Mouse (Mus musculus) hindbrain, embryonic 16.5 days (tissue): Measurements from ENCODE around the gene Hspa14. TPM values are rescaled to one million over a fixed set of nuclear protein-coding genes. Genes with fewer than 3 reads are reported as not detected.
A peak's percentile ranks its signal among the peaks of the same experiment; 100 is the strongest.

ENCODE experiments used
- ATAC-seq: fragments of 200-750 bp; cut with Nextera tagmentation; 2 replicates; pipeline ENCODE4 v1.8.0; 2017; ENCODE audit warnings: moderate TSS enrichment, moderate library complexity
- H3K27ac ChIP-seq: fragments of 300-500 bp; sonication (generic); 2 replicates; pipeline ENCODE4 v1.5.1; 2014; ENCODE audit warnings: low read depth, mild to moderate bottlenecking, control low read depth, low read length, moderate library complexity
- H3K27me3 ChIP-seq: fragments of 300-500 bp; sonication (generic); replicated peaks from 2 replicates; pipeline ENCODE4 v1.6.1; 2014; ENCODE audit warnings: low read length; ENCODE audit not compliant: control insufficient read depth, insufficient read depth
- H3K36me3 ChIP-seq: fragments of 300-500 bp; sonication (generic); 2 replicates; pipeline ENCODE4 v1.6.1; 2014; ENCODE audit warnings: mild to moderate bottlenecking, low read length, moderate library complexity, mixed read lengths; ENCODE audit not compliant: control insufficient read depth, insufficient read depth
- H3K4me1 ChIP-seq: fragments of 300-500 bp; sonication (generic); 2 replicates; pipeline ENCODE4 v1.6.1; 2014; ENCODE audit warnings: low read depth, low read length; ENCODE audit not compliant: control insufficient read depth, insufficient read depth
- H3K4me2 ChIP-seq: fragments of 300-500 bp; sonication (generic); 2 replicates; pipeline ENCODE4 v1.6.1; 2014; ENCODE audit warnings: mild to moderate bottlenecking, low read length, control low read depth, moderate library complexity
- H3K4me3 ChIP-seq: fragments of 300-500 bp; sonication (generic); 2 replicates; pipeline ENCODE4 v1.5.1; 2014; ENCODE audit warnings: mild to moderate bottlenecking, low read length, control low read depth, moderate library complexity
- H3K9ac ChIP-seq: fragments of 300-500 bp; sonication (generic); 2 replicates; pipeline ENCODE4 v1.6.1; 2014; ENCODE audit warnings: low read depth, mild to moderate bottlenecking, control low read depth, low read length, moderate library complexity
- H3K9me3 ChIP-seq: fragments of 300-500 bp; sonication (generic); 2 replicates; pipeline ENCODE4 v1.6.1; 2014; ENCODE audit warnings: mild to moderate bottlenecking, low read length, moderate library complexity; ENCODE audit not compliant: control insufficient read depth
- WGBS: fragments of 180-500 bp; shearing (Covaris S2); extraction: QIAGEN DNeasy Blood & Tissue Kit; methylation state at CpG from one replicate; pipeline ENCODE4 v1.1.7; 2014; 5-methylcytosine and 5-hydroxymethylcytosine counted together
- polyA plus RNA-seq: library from polyadenylated mRNA; unstranded; fragments of >200 nt; fragmentation: Nextera tagmentation; extraction: Ambion mirVana; gene quantifications from 2 replicates; pipeline ENCODE4 v1.2.1, GENCODE M21; 2015

Gene Hspa14
- 64.7 and 66.7 TPM in 2 replicates for polyA plus RNA-seq

- H3K9me3 ChIP-seq, result no peaks in the 10 kb centered on the region
- WGBS, result under 1% methylated on average over 60 of the region's 60 CpGs
- H3K4me2 ChIP-seq, result peak within 1 kb of the TSS; percentile 73
- peak within 1 kb of the TSS; percentile 87 for H3K27ac ChIP-seq
- H3K4me1 ChIP-seq, result peaks cover 15% of the 10 kb centered on the region
- H3K27me3 ChIP-seq, result no peaks in the 10 kb centered on the region
- H3K9ac ChIP-seq, result peak within 1 kb of the TSS; percentile 87
- peak within 1 kb of the TSS; percentile 78 for H3K4me3 ChIP-seq
- ATAC-seq, result peak; percentile 100
- peaks cover 13% of the 10 kb centered on the region for H3K36me3 ChIP-seq
These were observed at the start of gene Hspa14, which contains the start of the genes Gm45902 and Cdnf for GRCm38 (mm10) chr2:3512552-3513454. Gene Hspa14 (minus strand): TSS chr2:3512814. Gene Gm45902 (minus strand): TSS chr2:3512790. Gene Cdnf (plus strand): TSS chr2:3513030.

DNA sequence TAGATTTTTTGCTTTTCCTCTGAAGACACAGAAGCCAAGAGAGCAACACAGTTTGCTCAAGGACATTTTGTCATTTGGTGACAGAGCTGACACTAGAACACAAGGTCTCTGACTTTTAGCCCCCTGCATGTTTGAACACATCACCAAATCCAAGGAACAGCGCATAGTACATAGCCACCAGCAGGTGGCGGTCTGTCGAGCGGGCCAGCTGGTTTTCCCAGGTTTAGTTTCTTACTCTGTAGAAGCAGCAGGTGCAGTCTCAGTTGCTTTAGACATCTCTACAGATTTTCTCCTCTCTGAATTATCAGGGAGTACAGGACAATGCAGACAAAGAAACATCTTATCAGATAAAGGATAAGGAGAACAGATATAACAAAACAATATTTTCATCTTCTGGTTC lies 34.0 kb upstream of the Hspa14 start:
- Histone ChIP-seq H3K4me2 (no peak overlapping the region), H3K9me3 (no peaks in the 10 kb centered on the region), H3K27ac (no peak overlapping the region), H3K27me3 (no peaks in the 10 kb centered on the region), H3K4me3 (no peak overlapping the region), H3K36me3 (no peaks in the 10 kb centered on the region), H3K4me1 (no peaks in the 10 kb centered on the region), H3K9ac (no peak overlapping the region)
- WGBS, result 0% methylated on average over 4 of the region's 4 CpGs
- peak; percentile 42; the same call in 1 of the 2 replicates for ATAC-seq

DNA sequence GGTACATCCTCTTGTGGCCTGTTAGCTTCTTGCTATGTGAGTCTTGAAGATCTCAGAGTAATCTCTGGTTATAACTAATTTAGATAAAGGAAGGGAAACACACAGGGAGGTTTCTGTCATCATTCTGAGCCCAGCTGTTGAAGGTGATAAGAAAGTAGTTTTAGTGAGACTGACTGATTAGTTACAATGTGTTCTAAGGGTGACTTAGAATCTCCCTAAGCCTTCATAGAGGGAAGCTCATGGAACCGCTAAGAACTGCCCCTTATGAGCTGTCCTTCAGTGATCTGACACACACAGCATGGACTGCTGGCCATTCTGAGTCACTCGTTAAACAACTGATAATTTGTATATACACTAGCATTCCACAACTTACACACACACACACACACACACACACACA lies 33.4 kb upstream of the Hspa14 start:
- no peak for ATAC-seq
- Histone ChIP-seq H3K27ac (no peak overlapping the region), H3K9ac (no peak overlapping the region), H3K4me3 (no peak overlapping the region), H3K27me3 (no peaks in the 10 kb centered on the region), H3K4me1 (no peaks in the 10 kb centered on the region), H3K9me3 (no peaks in the 10 kb centered on the region), H3K4me2 (no peak overlapping the region), H3K36me3 (no peaks in the 10 kb centered on the region)
- 75% methylated on average over 2 of the region's 2 CpGs for WGBS

DNA sequence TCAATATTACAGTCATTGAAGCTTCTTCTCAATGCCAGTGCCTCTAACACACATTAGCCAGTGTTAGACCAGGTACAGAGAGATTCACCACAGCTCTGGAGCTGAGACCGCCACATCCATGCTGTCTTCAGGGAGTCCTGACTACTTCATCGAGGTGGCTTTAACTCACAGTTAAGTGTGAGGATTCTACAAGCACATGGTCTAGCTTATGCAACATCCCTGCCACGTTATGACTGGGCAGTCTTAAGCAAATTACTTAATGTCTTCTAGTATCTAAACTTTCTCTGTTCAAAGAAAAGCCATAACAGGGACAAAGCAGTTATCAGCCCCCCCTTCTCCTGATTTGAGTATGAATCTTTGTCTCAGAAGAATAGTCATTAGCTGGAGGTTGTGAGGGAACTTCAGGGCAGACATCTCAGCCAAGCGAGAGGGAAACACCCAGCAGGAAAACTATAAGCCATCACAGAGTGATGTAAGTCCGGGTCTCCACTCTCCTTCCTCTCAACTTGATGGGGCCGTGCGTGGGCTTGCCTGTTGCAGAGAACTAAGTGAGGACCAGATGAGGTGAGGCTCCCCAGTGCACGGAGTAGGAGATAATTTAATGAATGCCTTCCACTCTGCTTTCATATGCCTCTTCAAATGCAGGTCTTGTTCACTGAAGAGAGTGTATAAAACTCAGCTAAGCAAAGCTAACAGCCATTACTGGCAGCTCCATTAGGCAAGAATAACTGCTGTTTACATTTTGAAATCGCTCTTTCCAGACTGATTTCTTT lies 28.9 kb upstream of the Hspa14 start:
- Histone ChIP-seq H3K4me3 (no peak overlapping the region), H3K9ac (no peak overlapping the region), H3K9me3 (no peaks in the 10 kb centered on the region), H3K36me3 (no peaks in the 10 kb centered on the region), H3K4me2 (no peak overlapping the region), H3K4me1 (no peaks in the 10 kb centered on the region), H3K27me3 (no peaks in the 10 kb centered on the region), H3K27ac (no peak overlapping the region)
- ATAC-seq, result no peak
- 63% methylated on average over 9 of the region's 9 CpGs for WGBS

DNA sequence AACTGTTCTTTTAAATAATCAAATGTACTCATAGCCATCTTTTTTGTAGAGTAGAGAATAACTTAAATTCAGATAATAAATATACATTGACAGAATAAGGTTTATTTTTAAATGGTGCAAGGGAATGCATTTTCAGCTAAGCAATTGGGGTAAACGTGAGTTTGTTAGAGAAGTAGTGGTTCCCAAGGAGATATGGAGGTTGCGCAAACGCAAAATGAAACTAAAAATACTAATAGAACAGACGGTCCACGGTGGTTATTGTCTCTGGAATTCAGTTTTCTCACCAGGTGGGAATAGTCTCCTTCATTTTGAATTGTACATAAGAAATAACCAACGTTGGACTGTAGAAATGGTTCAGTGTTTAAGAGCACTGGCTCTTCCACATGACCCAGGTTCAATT lies 13.7 kb upstream of the Hspa14 start:
- no peak overlapping the region for H3K4me2 ChIP-seq

DNA sequence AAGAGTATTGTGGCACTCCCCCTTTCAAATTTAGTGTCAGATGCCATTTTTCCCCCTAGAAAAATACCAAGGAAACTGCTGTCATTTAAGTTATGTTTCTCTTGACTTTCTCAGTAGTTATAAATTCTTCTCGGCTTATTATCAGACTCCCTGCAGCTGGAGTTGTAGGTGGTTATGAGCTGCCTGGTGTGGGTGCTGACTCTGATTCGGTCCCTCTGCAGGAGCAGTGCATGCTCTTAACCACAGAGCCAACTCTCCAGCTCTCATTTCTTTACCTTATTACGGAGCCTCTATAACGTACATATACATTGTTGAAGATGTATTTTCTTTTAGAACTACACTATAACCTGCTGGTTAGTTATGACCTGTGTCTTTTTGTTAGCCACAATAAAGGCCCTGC lies 9.9 kb upstream of the Hspa14 start:
- 86% methylated on average over 4 of the region's 4 CpGs for WGBS
- Histone ChIP-seq H3K9ac (no peak overlapping the region), H3K4me3 (no peak overlapping the region), H3K27me3 (no peaks in the 10 kb centered on the region), H3K4me1 (no peaks in the 10 kb centered on the region), H3K36me3 (no peaks in the 10 kb centered on the region), H3K27ac (no peak overlapping the region), H3K9me3 (no peaks in the 10 kb centered on the region), H3K4me2 (no peak overlapping the region)
- no peak for ATAC-seq

More for the DNA sequence above, 13.7 kb upstream of the Hspa14 start:
- no peaks in the 10 kb centered on the region for H3K9me3 ChIP-seq
- 79% methylated on average over 6 of the region's 6 CpGs for WGBS
- no peak overlapping the region for H3K27ac ChIP-seq
- H3K4me3 ChIP-seq, result no peak overlapping the region
- H3K27me3 ChIP-seq, result no peaks in the 10 kb centered on the region
- no peaks in the 10 kb centered on the region for H3K36me3 ChIP-seq
- ATAC-seq, result no peak
- no peaks in the 10 kb centered on the region for H3K4me1 ChIP-seq
- H3K9ac ChIP-seq, result no peak overlapping the region

- Histone ChIP-seq H3K9ac (peak overlapping the region; percentile 87), H3K9me3 (no peaks in the 10 kb centered on the region), H3K27me3 (no peaks in the 10 kb centered on the region), H3K36me3 (peaks cover 13% of the 10 kb centered on the region), H3K27ac (peak overlapping the region; percentile 87), H3K4me1 (peaks cover 15% of the 10 kb centered on the region), H3K4me3 (peak overlapping the region; percentile 78), H3K4me2 (peak overlapping the region; percentile 73)
- WGBS, result under 1% methylated on average over 15 of the region's 15 CpGs
- no peak for ATAC-seq
These were observed 538 bp downstream of the Hspa14 start for GRCm38 (mm10) chr2:3512076-3512475.

DNA sequence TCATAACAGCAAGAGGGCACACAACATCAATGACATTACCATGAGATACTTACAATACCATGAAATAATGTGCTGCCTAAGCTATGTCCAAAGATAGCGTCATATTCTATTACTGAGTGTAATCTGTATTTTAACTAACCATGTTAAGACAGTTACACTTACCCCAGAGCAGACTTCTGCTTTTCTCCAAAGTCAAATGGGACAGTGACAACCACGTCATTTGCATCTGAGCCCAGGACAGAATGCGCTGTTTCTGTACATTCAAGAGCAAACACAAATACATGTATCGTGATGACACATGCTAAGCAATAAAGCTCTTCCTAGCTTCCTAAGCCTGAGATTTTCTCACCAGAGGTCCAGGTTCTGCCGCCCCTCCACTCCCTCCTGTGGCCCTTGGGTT lies 11.7 kb downstream of the Hspa14 start:
- no peak overlapping the region for H3K27ac ChIP-seq
- 97% methylated on average over 5 of the region's 5 CpGs for WGBS
- no peaks in the 10 kb centered on the region for H3K27me3 ChIP-seq
- H3K4me3 ChIP-seq, result no peak overlapping the region
- no peak overlapping the region for H3K9ac ChIP-seq
- no peaks in the 10 kb centered on the region for H3K9me3 ChIP-seq
- H3K36me3 ChIP-seq, result peaks cover 29% of the 10 kb centered on the region
- no peak for ATAC-seq
- no peak overlapping the region for H3K4me2 ChIP-seq
- H3K4me1 ChIP-seq, result no peaks in the 10 kb centered on the region

DNA sequence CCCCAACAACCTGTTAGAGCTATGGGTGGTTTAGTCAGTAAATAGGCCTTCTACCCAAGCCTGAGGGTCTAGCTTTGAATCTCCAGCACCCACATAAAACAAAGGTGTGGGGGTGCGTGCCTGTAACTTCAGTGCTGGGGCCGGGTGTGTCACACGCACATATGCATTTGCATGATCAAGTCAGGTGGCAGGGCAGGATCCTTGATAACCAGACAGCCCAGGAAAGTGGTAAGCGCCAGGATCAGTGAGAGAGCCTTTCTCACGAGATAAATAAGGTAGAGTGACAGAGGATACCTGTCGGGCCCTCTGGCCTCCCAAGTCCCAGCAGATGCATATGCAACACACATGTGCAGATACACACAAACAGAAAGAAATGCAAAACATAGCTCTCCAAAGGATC lies 13.1 kb downstream of the Hspa14 start:
- Histone ChIP-seq H3K9me3 (no peaks in the 10 kb centered on the region), H3K9ac (no peak overlapping the region), H3K4me1 (no peaks in the 10 kb centered on the region), H3K36me3 (peaks cover 33% of the 10 kb centered on the region), H3K27me3 (no peaks in the 10 kb centered on the region), H3K4me3 (no peak overlapping the region), H3K4me2 (no peak overlapping the region), H3K27ac (no peak overlapping the region)
- over 99% methylated on average over 6 of the region's 6 CpGs for WGBS
- no peak for ATAC-seq
